Mouse (Mus musculus) CH12.LX (cell line): ENCODE results near the gene Pla2g4e. TPM values are rescaled to one million over a fixed set of nuclear protein-coding genes. Genes with fewer than 3 reads are reported as not detected.

Experiments
- DNase-seq: peaks from one replicate; pipeline ENCODE4 v3.0.0-alpha.2; 2013; ENCODE audit errors: extremely low read depth
- H3K27ac ChIP-seq: 2 replicates; pipeline ENCODE4 v1.5.1; 2012; ENCODE audit warnings: low read depth, mild to moderate bottlenecking, control low read depth, moderate library complexity; ENCODE audit not compliant: insufficient read depth
- H3K27me3 ChIP-seq: replicated peaks from 2 replicates; pipeline ENCODE3; 2012; ENCODE audit warnings: inconsistent platforms
- H3K36me3 ChIP-seq, 2 experiments: replicated peaks in 1 of 2; 2 replicates each; pipeline versions ENCODE3 to v1.6.1; 2012; ENCODE audit warnings: inconsistent platforms in 1 of 2, low read length in 1 of 2, mild to moderate bottlenecking in 1 of 2, mixed read lengths in 1 of 2, moderate library complexity in 1 of 2; ENCODE audit not compliant: control insufficient read depth in 1 of 2, insufficient read depth in 1 of 2
- H3K4me1 ChIP-seq, 2 experiments: 2 replicates each; pipeline ENCODE4 v1.6.1; 2012; ENCODE audit warnings: inconsistent platforms in 1 of 2, moderate library complexity in 1 of 2; ENCODE audit not compliant: insufficient read depth in 2 of 2, control insufficient read depth in 1 of 2
- H3K4me2 ChIP-seq: 2 replicates; pipeline ENCODE4 v1.6.1; 2012; ENCODE audit warnings: low read depth, mild to moderate bottlenecking, control low read depth; ENCODE audit not compliant: poor library complexity, insufficient read depth, severe bottlenecking
- H3K4me3 ChIP-seq, 3 experiments: fragments of 150-350 bp in 1 of 3; sonication (generic) in 1 of 3; replicated peaks in 1 of 3; 2 replicates each; pipeline versions ENCODE3 to v1.5.1; 2011 to 2012; ENCODE audit warnings: low read depth in 2 of 3, low read length in 2 of 3, mild to moderate bottlenecking in 2 of 3, moderate library complexity in 2 of 3, control low read depth in 1 of 3, improper control_type of control experiment in 1 of 3, inconsistent platforms in 1 of 3, mixed read lengths in 1 of 3; ENCODE audit not compliant: poor library complexity in 1 of 3
- H3K79me2 ChIP-seq: replicated peaks from 2 replicates; pipeline ENCODE4 v1.6.1; 2012; ENCODE audit warnings: mild to moderate bottlenecking, moderate library complexity; ENCODE audit not compliant: control insufficient read depth, poor library complexity, insufficient read depth, severe bottlenecking; ENCODE audit errors: extremely low read depth
- H3K9ac ChIP-seq: 2 replicates; pipeline ENCODE4 v1.6.1; 2012; ENCODE audit warnings: low read depth, mild to moderate bottlenecking, control low read depth, moderate library complexity; ENCODE audit not compliant: insufficient read depth
- H3K9me3 ChIP-seq: replicated peaks from 2 replicates; pipeline ENCODE3; 2012; ENCODE audit warnings: low read length, inconsistent platforms, mixed read lengths
- BHLHE40 ChIP-seq: IDR thresholded peaks from 2 replicates; pipeline ENCODE4 v1.6.1; 2011; ENCODE audit warnings: mild to moderate bottlenecking, low read depth, low read length, improper control_type of control experiment
- CHD1 ChIP-seq: IDR thresholded peaks from 2 replicates; pipeline ENCODE4 v1.6.1; 2012; ENCODE audit warnings: low read depth, low read length, improper control_type of control experiment, inconsistent platforms
- CTCF ChIP-seq, 2 experiments: IDR thresholded peaks in 1 of 2; conservative IDR thresholded peaks in 1 of 2; 2 replicates each; pipeline ENCODE4 v1.5.1; 2011 to 2012; ENCODE audit warnings: low read depth in 2 of 2, low read length in 2 of 2, improper control_type of control experiment in 1 of 2, inconsistent platforms in 1 of 2, mild to moderate bottlenecking in 1 of 2, moderate library complexity in 1 of 2
- EP300 ChIP-seq: IDR thresholded peaks from 2 replicates; pipeline ENCODE4 v1.6.1; 2011; ENCODE audit warnings: low read length, improper control_type of control experiment
- ETS1 ChIP-seq: conservative IDR thresholded peaks from 2 replicates; pipeline ENCODE4 v1.6.1; 2012; ENCODE audit warnings: low read depth, mild to moderate bottlenecking, inconsistent platforms, low read length, improper control_type of control experiment, moderate library complexity
- GABPA ChIP-seq: IDR thresholded peaks from 2 replicates; pipeline ENCODE4 v1.6.1; 2012; ENCODE audit warnings: low read depth, low read length, improper control_type of control experiment, inconsistent platforms; ENCODE audit not compliant: insufficient replicate concordance
- HCFC1 ChIP-seq: IDR thresholded peaks from 2 replicates; pipeline ENCODE4 v1.6.1; 2012; ENCODE audit warnings: low read depth, mild to moderate bottlenecking, inconsistent platforms, low read length, improper control_type of control experiment
- IRF4 ChIP-seq: IDR thresholded peaks from 2 replicates; pipeline ENCODE4 v1.6.1; 2014; ENCODE audit warnings: low read depth, mild to moderate bottlenecking, inconsistent platforms, low read length, improper control_type of control experiment
- JUND ChIP-seq: conservative IDR thresholded peaks from 2 replicates; pipeline ENCODE4 v1.6.1; 2011; ENCODE audit warnings: low read depth, low read length, improper control_type of control experiment
- MAFK ChIP-seq: IDR thresholded peaks from 2 replicates; pipeline ENCODE4 v1.6.1; 2011; ENCODE audit warnings: low read length, improper control_type of control experiment; ENCODE audit not compliant: insufficient replicate concordance
- MEF2A ChIP-seq: IDR thresholded peaks from 2 replicates; pipeline ENCODE4 v1.6.1; 2014; ENCODE audit warnings: low read depth, mild to moderate bottlenecking, inconsistent platforms, low read length, improper control_type of control experiment, borderline replicate concordance
- MXI1 ChIP-seq: IDR thresholded peaks from 2 replicates; pipeline ENCODE4 v1.6.1; 2011; ENCODE audit warnings: mild to moderate bottlenecking, low read depth, low read length, improper control_type of control experiment
- NELFE ChIP-seq: IDR thresholded peaks from 2 replicates; pipeline ENCODE4 v1.6.1; 2011; ENCODE audit warnings: low read depth, low read length, improper control_type of control experiment
- NRF1 ChIP-seq: IDR thresholded peaks from 2 replicates; pipeline ENCODE4 v1.6.1; 2014; ENCODE audit warnings: low read depth, mild to moderate bottlenecking, inconsistent platforms, low read length, improper control_type of control experiment, moderate library complexity
- PAX5 ChIP-seq: IDR thresholded peaks from 2 replicates; pipeline ENCODE4 v1.6.1; 2012; ENCODE audit warnings: low read length, inconsistent platforms, mixed read lengths
- POLR2AphosphoS2 ChIP-seq: IDR thresholded peaks from 2 replicates; pipeline ENCODE4 v1.6.1; 2011; ENCODE audit warnings: low read depth, low read length, improper control_type of control experiment
- TBP ChIP-seq: conservative IDR thresholded peaks from 2 replicates; pipeline ENCODE4 v1.6.1; 2011; ENCODE audit warnings: low read depth, low read length, improper control_type of control experiment
- UBTF ChIP-seq: IDR thresholded peaks from 2 replicates; pipeline ENCODE4 v1.6.1; 2012; ENCODE audit warnings: low read depth, mild to moderate bottlenecking, inconsistent platforms, low read length, improper control_type of control experiment, moderate library complexity
- USF2 ChIP-seq: conservative IDR thresholded peaks from 2 replicates; pipeline ENCODE4 v1.6.1; 2011; ENCODE audit warnings: low read depth, low read length, improper control_type of control experiment
- ZC3H11A ChIP-seq: IDR thresholded peaks from 2 replicates; pipeline ENCODE4 v1.6.1; 2012; ENCODE audit warnings: low read depth, mild to moderate bottlenecking, inconsistent platforms, low read length, improper control_type of control experiment
- ZKSCAN1 ChIP-seq: IDR thresholded peaks from 2 replicates; pipeline ENCODE4 v1.6.1; 2012; ENCODE audit warnings: low read depth, inconsistent platforms, low read length, improper control_type of control experiment, borderline replicate concordance
- ZNF384 ChIP-seq: IDR thresholded peaks from 2 replicates; pipeline ENCODE4 v1.6.1; 2012; ENCODE audit warnings: low read depth, low read length, improper control_type of control experiment, inconsistent platforms
- dilution Hi-C: fragments of 300-500 bp; cut with MboI; formaldehyde crosslinking; loops from 2 replicates; pipeline ENCODE4 v1.14.3; 2020; ENCODE audit warnings: low sequenced_read_pairs; ENCODE audit not compliant: extremely low pct_unique_long_range_greater_than_20kb, extremely low pct_ligation_motif_present
- in situ Hi-C: fragments of 300-500 bp; cut with MboI; formaldehyde crosslinking; loops from 3 replicates; pipeline ENCODE4 v1.14.3; 2019; ENCODE audit warnings: low sequenced_read_pairs, low pct_ligation_motif_present, low pct_unique_long_range_greater_than_20kb, mixed read lengths
- polyA plus RNA-seq: library from polyadenylated mRNA; unstranded; fragments of >175 nt; gene quantifications from 2 replicates; pipeline ENCODE4 v1.2.1, GENCODE M21; 2012; ENCODE audit warnings: low read depth; ENCODE audit not compliant: insufficient read length
- total RNA-seq, 2 experiments: library from RNA; depleted of rRNA; stranded (reverse); fragments of 300-350 nt in 1 of 2; fragments of >200 nt in 1 of 2; gene quantifications; 2 replicates each; pipeline ENCODE4 v1.2.3; 2012 to 2014

Pla2g4e gene
- total and polyA plus RNA-seq, 3 experiments: not detected

- no peak for DNase-seq
- Histone ChIP-seq H3K4me2 (no peak overlapping the region), H3K36me3 (no peaks in the 10 kb centered on the region), H3K27me3 (no peaks in the 10 kb centered on the region), H3K4me1 (peaks cover 0 to 6% of the 10 kb centered on the region in 2 experiments; a peak in 3 of 4 replicates), H3K27ac (no peak overlapping the region), H3K9ac (no peak overlapping the region), H3K9me3 (no peaks in the 10 kb centered on the region), H3K4me3 (no peak overlapping the region), H3K79me2 (no peaks in the 10 kb centered on the region)
- dilution Hi-C loops: no loop called here
- in situ Hi-C loops: no loop called here
- TF ChIP-seq IRF4 (no peak), EP300 (no peak), ETS1 (no peak), NELFE (no peak), POLR2AphosphoS2 (no peak), MXI1 (no peak), USF2 (no peak), TBP (no peak), MAFK (no peak), BHLHE40 (no peak), GABPA (no peak), NRF1 (no peak), PAX5 (no peak), ZKSCAN1 (no peak), ZNF384 (no peak), MEF2A (no peak), CTCF (conservative IDR thresholded peaks at IDR 0.05 in 1 of 2, IDR thresholded peaks at IDR 0.05 in 1 of 2; ENCODE audit: low read depth in 2 of 2, low read length in 2 of 2) (no peak), CHD1 (no peak), ZC3H11A (no peak), JUND (no peak)
These were observed 7.4 kb downstream of the Pla2g4e start for GRCm38 (mm10) chr2:120237784-120238183.

GRCm38 (mm10) chr2:120235947-120236640 is 9.0 kb downstream of the Pla2g4e start:
- in situ Hi-C loops: no loop called here
- Histone ChIP-seq H3K79me2 (no peaks in the 10 kb centered on the region), H3K4me2 (no peak overlapping the region), H3K27ac (no peak overlapping the region), H3K4me3 (no peak overlapping the region)
- dilution Hi-C loops: no loop called here
- TF ChIP-seq HCFC1 (no peak), MAFK (no peak), UBTF (no peak), ZKSCAN1 (no peak), USF2 (no peak), ETS1 (no peak)
- TF ChIP-seq, all 38 proteins: peak for 0
- H3K4me1 ChIP-seq: peaks cover 0 to 6% of the 10 kb centered on the region in 2 experiments; a peak in 3 of 4 replicates
- no peak for DNase-seq
- no peak overlapping the region for H3K9ac ChIP-seq
- H3K9me3 ChIP-seq: no peaks in the 10 kb centered on the region
- no peaks in the 10 kb centered on the region for H3K27me3 ChIP-seq
- H3K36me3 ChIP-seq: no peaks in the 10 kb centered on the region
